Mouse (Mus musculus) megakaryocyte-erythroid progenitor cell, adult 5-6 weeks (primary cell): Measurements from ENCODE around the gene Tex36. TPM values are rescaled to one million over a fixed set of nuclear protein-coding genes. Genes with fewer than 3 reads are reported as not detected.

Source experiments
- total RNA-seq, 2 experiments: library from RNA; stranded (forward) in 1 of 2; stranded (reverse) in 1 of 2; fragments of 200-1000, 215-1000 nt in 1 of 2; fragments of >200 nt in 1 of 2; fragmentation: Nextera tagmentation in 1 of 2; gene quantifications; 2 replicates each; pipeline ENCODE4 v1.2.3; 2014 to 2017

Tex36 gene
- total RNA-seq, 2 experiments from 2014 or later = not detected

Other genes with a start within 250 kb of the Tex36 start
- gene Edrf1, start 35.4 kb upstream of the Tex36 start, total RNA-seq (2014; fragmentation: Nextera tagmentation) = 25.5 and 29.9 TPM in 2 replicates
- gene Edrf1, start 35.4 kb upstream of the Tex36 start, total RNA-seq (2017) = 34.2 and 37.9 TPM in 2 replicates
- not detected in 2 replicates for gene Mmp21, start 77.9 kb upstream of the Tex36 start, total RNA-seq (2014; fragmentation: Nextera tagmentation)
- not detected in 2 replicates for gene Mmp21, start 77.9 kb upstream of the Tex36 start, total RNA-seq (2017)
- gene Bccip, start 107.2 kb upstream of the Tex36 start, total RNA-seq (2014; fragmentation: Nextera tagmentation) = 163 and 166 TPM in 2 replicates
- gene Bccip, start 107.2 kb upstream of the Tex36 start, total RNA-seq (2017) = 224 and 247 TPM in 2 replicates
- gene Uros, start 107.9 kb upstream of the Tex36 start, total RNA-seq (2014; fragmentation: Nextera tagmentation) = 63.6 and 75.9 TPM in 2 replicates
- gene Uros, start 107.9 kb upstream of the Tex36 start, total RNA-seq (2017) = 42.4 and 82.1 TPM in 2 replicates
- not detected in 2 replicates for gene Fank1, start 174.7 kb upstream of the Tex36 start, total RNA-seq (2014; fragmentation: Nextera tagmentation)
- gene Fank1, start 174.7 kb upstream of the Tex36 start, total RNA-seq (2017) = not detected in 2 replicates
- gene Dhx32, start 180.6 kb upstream of the Tex36 start, total RNA-seq (2014; fragmentation: Nextera tagmentation) = 19.6 and 25.9 TPM in 2 replicates
- 23.0 and 27.7 TPM in 2 replicates for gene Dhx32, start 180.6 kb upstream of the Tex36 start, total RNA-seq (2017)